Mouse (Mus musculus) heart, postnatal 0 days (tissue): ENCODE measurements around the gene Hcar2. TPM values are rescaled to one million over a fixed set of nuclear protein-coding genes. Genes with fewer than 3 reads are reported as not detected.

Source experiments
- ATAC-seq: fragments of 200-750 bp; cut with Nextera tagmentation; 2 replicates; pipeline ENCODE4 v1.8.0; 2017; ENCODE audit warnings: low read depth, moderate number of reproducible peaks, moderate library complexity; ENCODE audit not compliant: insufficient read depth
- DNase-seq: peaks from one replicate; pipeline ENCODE4 v3.0.0-alpha.2; 2016; ENCODE audit warnings: low spot score
- H3K27ac ChIP-seq: fragments of 300-500 bp; sonication (generic); 2 replicates; pipeline ENCODE4 v1.5.1; 2014; ENCODE audit warnings: low read depth, mild to moderate bottlenecking
- H3K27me3 ChIP-seq: fragments of 300-500 bp; sonication (generic); 2 replicates; pipeline ENCODE4 v1.6.1; 2014; ENCODE audit warnings: low read length, mixed read lengths; ENCODE audit not compliant: control insufficient read depth, insufficient read depth
- H3K36me3 ChIP-seq: fragments of 300-500 bp; sonication (generic); replicated peaks from 2 replicates; pipeline ENCODE4 v1.6.1; 2014; ENCODE audit warnings: low read length, mixed read lengths; ENCODE audit not compliant: control insufficient read depth, insufficient read depth
- H3K4me1 ChIP-seq: fragments of 300-500 bp; sonication (generic); 2 replicates; pipeline ENCODE4 v1.6.1; 2014; ENCODE audit warnings: antibody characterized with exemption; ENCODE audit not compliant: control insufficient read depth, insufficient read depth
- H3K4me2 ChIP-seq: fragments of 300-500 bp; sonication (generic); 2 replicates; pipeline ENCODE4 v1.6.1; 2014; ENCODE audit warnings: low read depth, mild to moderate bottlenecking, low read length, moderate library complexity
- H3K4me3 ChIP-seq: fragments of 300-500 bp; sonication (generic); 2 replicates; pipeline ENCODE4 v1.5.1; 2014; ENCODE audit warnings: low read depth, low read length
- H3K9ac ChIP-seq: fragments of 300-500 bp; sonication (generic); replicated peaks from 2 replicates; pipeline ENCODE4 v1.6.1; 2014; ENCODE audit warnings: low read depth, low read length, mixed read lengths
- H3K9me3 ChIP-seq: fragments of 300-500 bp; sonication (generic); replicated peaks from 2 replicates; pipeline ENCODE4 v1.6.1; 2016; ENCODE audit warnings: low read length; ENCODE audit not compliant: control insufficient read depth
- CTCF ChIP-seq: IDR thresholded peaks from 2 replicates; pipeline ENCODE4 v1.5.1; 2016; ENCODE audit warnings: antibody characterized with exemption, control low read depth, low read depth
- EP300 ChIP-seq: IDR thresholded peaks from 2 replicates; pipeline ENCODE4 v1.6.1; 2016; ENCODE audit warnings: antibody characterized with exemption, low read depth
- WGBS: fragments of 180-500 bp; shearing (Covaris S2); extraction: QIAGEN DNeasy Blood & Tissue Kit; methylation state at CpG from one replicate; pipeline ENCODE4 v1.1.7; 2014; 5-methylcytosine and 5-hydroxymethylcytosine counted together
- polyA plus RNA-seq: library from polyadenylated mRNA; unstranded; fragments of >200 nt; fragmentation: Nextera tagmentation; extraction: Ambion mirVana; gene quantifications from 2 replicates; pipeline ENCODE4 v1.2.1, GENCODE M21; 2015
- total RNA-seq: library from RNA; depleted of rRNA; stranded (reverse); fragments of >200 nt; gene quantifications from 2 replicates; pipeline ENCODE4 v1.2.3, GENCODE M21; 2014; ENCODE audit warnings: low replicate concordance

Hcar2 gene
- total and polyA plus RNA-seq, 2 experiments from 2014 or later: not detected

DNA sequence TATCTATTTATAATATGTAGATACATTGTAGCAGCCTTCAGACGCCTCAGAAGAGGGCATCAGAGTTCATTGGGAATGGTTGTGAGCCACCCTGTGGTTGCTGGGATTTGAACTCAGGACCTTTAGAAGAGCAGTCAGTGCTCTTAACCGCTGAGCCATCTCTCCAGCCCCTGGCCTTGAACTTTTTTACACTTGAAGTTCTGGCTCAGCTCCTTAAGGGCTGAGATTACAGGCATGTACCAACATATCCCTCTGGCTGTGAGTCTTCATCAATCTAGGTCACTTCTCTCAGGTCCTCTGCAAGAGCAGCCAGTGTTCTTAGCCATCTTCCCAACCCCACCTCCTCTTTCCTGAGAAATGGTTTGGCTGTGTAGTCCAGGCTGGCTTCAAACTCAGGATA, 25.0 kb upstream of the Hcar2 start:
- TF ChIP-seq EP300 (no peak), CTCF (no peak)
- 62% methylated on average over 2 of the region's 2 CpGs for WGBS
- DNase-seq: no peak
- Histone ChIP-seq H3K4me2 (no peak overlapping the region), H3K4me1 (no peaks in the 10 kb centered on the region), H3K9me3 (no peaks in the 10 kb centered on the region), H3K27ac (no peak overlapping the region), H3K4me3 (no peak overlapping the region), H3K9ac (no peak overlapping the region), H3K27me3 (no peaks in the 10 kb centered on the region), H3K36me3 (no peaks in the 10 kb centered on the region)
- no peak for ATAC-seq

DNA sequence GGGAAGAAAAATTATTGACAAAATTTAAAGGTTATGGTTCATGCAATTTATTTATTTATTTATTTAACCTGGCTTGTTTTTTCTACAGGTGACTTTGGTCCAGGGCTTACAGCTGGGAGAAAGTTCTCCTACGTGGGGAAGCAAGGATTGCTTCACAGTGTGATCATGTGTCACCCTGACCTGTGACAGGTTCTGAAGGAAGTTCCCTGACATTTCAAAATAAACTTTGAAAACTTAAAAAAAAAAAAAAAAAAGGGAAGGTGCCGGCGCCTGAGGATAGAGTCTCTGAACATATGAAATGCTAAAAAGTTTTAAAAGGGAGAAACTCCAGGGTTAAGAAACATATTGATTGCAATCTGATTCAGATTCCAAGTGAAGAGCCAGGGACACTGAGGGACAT, 21.1 kb upstream of the Hcar2 start:
- 69% methylated on average over 3 of the region's 3 CpGs for WGBS
- H3K27me3 ChIP-seq: no peaks in the 10 kb centered on the region
- no peak overlapping the region for H3K27ac ChIP-seq
- no peaks in the 10 kb centered on the region for H3K36me3 ChIP-seq
- H3K4me3 ChIP-seq: no peak overlapping the region
- H3K4me1 ChIP-seq: no peaks in the 10 kb centered on the region
- no peak overlapping the region for H3K4me2 ChIP-seq
- DNase-seq (no peak), ATAC-seq (no peak)
- TF ChIP-seq CTCF (no peak), EP300 (no peak)
- H3K9me3 ChIP-seq: no peaks in the 10 kb centered on the region
- no peak overlapping the region for H3K9ac ChIP-seq

DNA sequence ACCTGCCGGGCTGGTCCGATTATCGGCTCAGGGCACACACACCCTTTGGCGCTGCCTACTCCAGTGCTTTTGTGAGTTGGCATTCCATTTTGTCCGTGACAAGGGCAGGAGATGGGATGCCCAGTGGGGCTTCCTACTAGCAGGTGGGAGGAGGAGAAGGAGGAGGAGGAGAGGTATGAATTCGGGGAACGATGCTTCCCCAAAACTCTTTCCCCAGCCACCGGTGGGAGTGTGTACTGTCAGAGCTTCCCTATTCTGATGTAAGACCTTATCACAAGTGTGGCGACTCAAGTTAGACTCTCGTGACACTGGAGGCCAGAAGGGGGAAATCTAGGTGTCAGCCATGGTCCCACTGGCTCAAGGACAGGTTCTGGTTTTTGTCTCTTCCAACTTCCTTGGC, 19.0 kb upstream of the Hcar2 start:
- 54% methylated on average over 10 of the region's 10 CpGs for WGBS

DNA sequence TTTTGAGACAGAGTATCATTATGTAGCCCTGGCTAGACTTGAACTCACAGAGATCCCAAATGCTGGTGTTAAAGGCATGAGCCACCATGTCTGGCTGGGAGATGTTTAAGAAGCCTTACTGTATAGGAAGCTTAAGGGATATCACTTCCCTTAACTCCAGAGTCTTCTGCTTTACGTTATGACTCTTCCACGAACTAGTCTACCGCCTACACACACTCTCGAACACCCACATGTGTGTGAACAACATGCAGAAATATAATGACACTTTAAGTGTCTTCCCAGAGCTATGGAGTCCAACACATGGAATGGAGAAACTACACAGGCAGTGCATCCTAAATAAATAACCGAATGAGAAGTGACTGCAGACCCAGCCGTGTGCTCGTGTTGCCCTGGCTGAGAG, 18.6 kb upstream of the Hcar2 start:
- Histone ChIP-seq H3K9ac (no peak overlapping the region), H3K36me3 (no peaks in the 10 kb centered on the region), H3K4me3 (no peak overlapping the region), H3K27ac (no peak overlapping the region), H3K9me3 (no peaks in the 10 kb centered on the region), H3K4me2 (no peak overlapping the region), H3K4me1 (no peaks in the 10 kb centered on the region), H3K27me3 (no peaks in the 10 kb centered on the region)
- no peak for DNase-seq
- ATAC-seq: no peak
- TF ChIP-seq CTCF (no peak), EP300 (no peak)
- 70% methylated on average over 7 of the region's 7 CpGs for WGBS

More for the DNA sequence above, 19.0 kb upstream of the Hcar2 start:
- ATAC-seq (no peak), DNase-seq (no peak)
- Histone ChIP-seq H3K4me1 (no peaks in the 10 kb centered on the region), H3K27me3 (no peaks in the 10 kb centered on the region), H3K4me2 (no peak overlapping the region), H3K4me3 (no peak overlapping the region), H3K9ac (no peak overlapping the region), H3K9me3 (no peaks in the 10 kb centered on the region), H3K27ac (no peak overlapping the region), H3K36me3 (no peaks in the 10 kb centered on the region)
- TF ChIP-seq CTCF: no peak
- no peak for TF ChIP-seq EP300

DNA sequence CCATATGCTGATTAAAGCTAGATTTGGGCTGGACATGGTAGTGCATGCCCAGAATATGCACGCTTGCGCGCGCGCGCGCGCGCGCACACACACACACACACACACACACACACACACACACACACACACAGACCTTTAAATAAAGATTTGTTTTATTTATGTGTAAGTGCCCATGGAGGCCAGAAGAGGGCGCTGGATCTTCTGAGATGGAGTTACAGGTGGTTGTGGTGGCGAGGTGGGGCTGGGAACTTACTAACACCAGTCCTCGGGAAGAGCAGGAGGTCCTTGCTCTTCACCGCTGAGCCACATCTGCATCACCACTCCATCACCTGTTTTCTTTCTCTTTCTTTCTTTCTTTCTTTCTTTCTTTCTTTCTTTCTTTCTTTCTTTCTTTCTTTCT, 15.5 kb upstream of the Hcar2 start:
- H3K4me3 ChIP-seq: no peak overlapping the region
- ATAC-seq (no peak), DNase-seq (no peak)
- TF ChIP-seq CTCF: no peak
- TF ChIP-seq EP300: no peak
- H3K27me3 ChIP-seq: no peaks in the 10 kb centered on the region
- H3K27ac ChIP-seq: no peak overlapping the region
- 86% methylated on average over 14 of the region's 14 CpGs for WGBS
- H3K4me1 ChIP-seq: no peaks in the 10 kb centered on the region
- no peak overlapping the region for H3K4me2 ChIP-seq
- H3K9ac ChIP-seq: no peak overlapping the region
- H3K36me3 ChIP-seq: no peaks in the 10 kb centered on the region
- no peaks in the 10 kb centered on the region for H3K9me3 ChIP-seq

DNA sequence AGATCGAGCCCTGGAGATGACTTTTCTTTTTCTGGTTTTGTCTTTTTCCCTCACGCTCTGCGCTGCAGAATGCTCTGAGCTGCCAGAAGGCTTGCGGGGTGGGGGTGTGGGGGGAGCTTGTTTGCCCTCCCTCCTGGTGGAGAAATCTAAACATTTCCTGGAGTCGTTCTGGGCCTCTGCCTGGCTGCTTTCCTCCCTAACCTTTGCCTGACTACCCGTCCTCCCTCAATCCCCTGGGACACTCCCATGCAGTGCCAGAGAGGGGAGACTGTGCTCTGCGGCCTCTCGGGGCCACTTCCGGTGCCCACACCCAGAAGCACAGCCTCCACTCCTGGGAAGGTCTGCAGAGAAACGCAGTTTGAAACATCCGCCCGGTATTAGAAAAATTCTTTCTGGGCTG, 14.6 kb upstream of the Hcar2 start, which contains the start of gene Hcar1:
Gene Hcar1 (minus strand): TSS at position 93 of the 400 bp plus-strand sequence.
- DNase-seq: no peak
- no peak within 1 kb of the TSS for H3K27ac ChIP-seq

More for the DNA sequence above, 14.6 kb upstream of the Hcar2 start, which contains the start of gene Hcar1:
- H3K36me3 ChIP-seq: no peaks in the 10 kb centered on the region
- 0 out of 2 replicates have a peak, but pooled peaks have one; percentile 24 for ATAC-seq
- H3K9me3 ChIP-seq: no peaks in the 10 kb centered on the region
- TF ChIP-seq EP300 (no peak), CTCF (no peak)
- H3K27me3 ChIP-seq: no peaks in the 10 kb centered on the region
- 0 out of 2 replicates have a peak within 1 kb of the TSS, but pooled peaks have one; percentile 31 for H3K9ac ChIP-seq
- peak within 1 kb of the TSS; percentile 28 for H3K4me2 ChIP-seq
- H3K4me3 ChIP-seq: peak within 1 kb of the TSS; percentile 15; the same call in 1 of the 2 replicates
- H3K4me1 ChIP-seq: no peaks in the 10 kb centered on the region
- 36% methylated on average over 12 of the region's 12 CpGs for WGBS
